Mouse (Mus musculus) neural tube, embryonic 10.5 days (tissue): ENCODE measurements around the gene Mycl.
A peak's percentile ranks its signal among the peaks of the same experiment; 100 is the strongest.

ENCODE experiments used
- DNase-seq: peaks from one replicate; pipeline ENCODE4 v3.0.0-alpha.2; 2017; ENCODE audit warnings: low spot score; ENCODE audit errors: extremely low spot score

Mycl gene

DNA sequence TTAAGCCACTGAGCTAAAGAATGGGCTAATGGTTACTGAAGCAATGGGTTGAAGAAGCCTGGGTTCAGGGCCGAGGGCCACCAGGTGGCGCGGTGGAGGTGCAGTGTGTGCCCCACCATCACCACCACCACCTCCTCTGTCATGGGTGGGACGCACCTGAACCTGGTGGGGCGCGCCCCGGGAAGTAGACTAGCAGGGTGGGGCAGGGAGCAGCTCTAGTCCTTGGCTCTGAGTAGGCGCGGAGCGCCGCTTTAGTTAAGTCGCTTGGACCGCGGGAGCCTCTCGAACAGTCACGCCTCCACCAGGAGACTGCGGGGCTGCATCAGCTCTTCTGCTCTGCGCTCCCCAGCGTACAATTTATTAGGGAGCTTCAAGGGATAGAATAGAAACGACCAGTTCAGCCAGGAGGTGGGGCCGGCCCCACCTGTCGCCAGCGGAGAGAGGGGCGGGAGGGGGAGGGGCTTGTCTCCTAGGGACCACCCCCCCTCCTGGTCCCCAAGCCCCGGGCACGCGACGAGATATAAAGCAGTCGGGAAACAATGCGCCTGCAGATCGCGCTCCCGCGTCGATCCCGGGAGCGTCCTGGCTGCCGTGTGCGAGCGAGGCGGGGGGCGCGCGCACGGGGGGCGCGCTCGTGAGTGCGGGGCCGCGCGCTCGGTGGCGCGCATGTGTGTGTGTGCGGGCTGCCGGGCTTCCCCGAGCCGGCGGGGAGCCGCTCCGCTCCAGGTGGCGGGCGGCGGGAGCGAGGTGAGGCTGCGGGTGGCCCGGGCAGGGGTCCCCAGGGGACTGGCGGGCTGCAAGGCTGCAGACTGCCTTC lies at the start of gene Mycl:
Gene Mycl, plus strand, starts transcription at position 249 of the 817 bp plus-strand sequence.
- DNase-seq, result peak; percentile 90

DNA sequence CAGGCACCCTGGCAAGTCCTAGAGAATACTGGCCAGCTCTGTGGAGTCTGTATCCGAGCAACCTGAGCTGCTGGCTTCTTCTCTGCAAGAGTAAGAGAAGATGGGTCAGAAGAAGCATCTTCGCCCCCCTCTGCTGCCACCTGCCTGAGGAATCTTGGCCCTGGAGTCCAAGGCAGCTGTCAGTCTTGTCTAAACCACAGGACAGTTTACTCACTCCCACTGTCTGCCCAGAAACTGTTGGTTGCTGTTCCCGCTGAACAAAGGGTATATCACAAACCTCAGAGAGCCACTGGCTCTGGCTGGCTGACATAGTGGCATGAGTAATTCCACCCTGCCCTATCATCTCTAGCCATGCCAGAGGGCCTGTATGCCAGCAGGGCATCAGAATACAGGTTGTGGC lies 48.2 kb upstream of the Mycl start:
- DNase-seq, result no peak

DNA sequence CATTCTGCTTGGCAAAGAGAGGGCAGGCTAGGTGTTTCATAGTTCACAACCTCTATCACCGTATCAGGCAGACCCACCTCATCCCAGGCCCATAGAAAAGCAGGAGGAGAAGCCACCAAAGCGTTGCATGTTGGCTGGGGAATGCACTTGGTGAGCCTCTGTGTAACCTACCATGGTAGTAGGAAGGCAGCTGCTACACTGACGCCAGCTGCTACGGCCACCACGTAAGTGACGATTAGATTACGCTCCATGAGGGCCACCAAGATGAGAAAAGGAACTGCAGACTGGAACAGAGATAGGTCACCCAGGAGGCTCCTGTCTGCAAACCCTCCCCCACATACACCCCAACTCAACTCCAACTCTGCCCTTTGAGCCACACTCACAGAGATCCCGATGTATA lies 46.4 kb upstream of the Mycl start:
- no peak for DNase-seq

DNA sequence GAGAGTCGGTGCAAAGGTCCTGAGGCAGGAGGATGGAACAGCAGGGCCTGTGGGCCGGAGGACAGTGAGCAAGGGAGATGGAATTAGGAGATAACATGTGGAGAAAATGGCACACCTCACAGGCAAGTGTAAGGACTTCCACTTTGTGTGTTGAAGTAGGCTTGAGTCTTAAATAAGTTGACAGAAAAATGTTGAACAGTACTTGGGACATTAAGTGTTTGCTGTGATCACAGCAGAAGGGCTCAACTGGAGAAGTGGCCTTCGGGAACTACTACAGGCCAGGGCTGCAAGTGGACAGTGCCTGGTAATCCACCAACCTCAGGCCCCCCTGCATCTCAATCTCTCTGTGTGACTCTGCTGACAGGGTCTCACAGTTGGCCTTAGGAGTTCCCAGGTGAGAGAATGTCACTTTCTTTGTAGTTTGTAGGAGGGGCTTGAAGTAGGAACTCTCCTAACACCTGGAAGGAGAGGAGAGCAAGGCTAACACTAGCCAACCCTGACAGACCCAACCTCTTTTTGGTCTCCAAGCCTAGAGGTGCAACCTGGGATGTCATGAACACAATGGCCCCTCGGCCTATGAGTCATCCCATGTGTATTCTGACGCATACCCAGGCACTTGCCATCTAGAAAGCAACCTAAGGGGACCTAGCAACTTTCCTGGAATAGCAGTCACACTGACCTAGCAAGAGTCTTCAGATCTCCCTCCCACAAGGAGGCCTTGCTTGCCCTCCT lies 40.6 kb upstream of the Mycl start:
- DNase-seq, result no peak

DNA sequence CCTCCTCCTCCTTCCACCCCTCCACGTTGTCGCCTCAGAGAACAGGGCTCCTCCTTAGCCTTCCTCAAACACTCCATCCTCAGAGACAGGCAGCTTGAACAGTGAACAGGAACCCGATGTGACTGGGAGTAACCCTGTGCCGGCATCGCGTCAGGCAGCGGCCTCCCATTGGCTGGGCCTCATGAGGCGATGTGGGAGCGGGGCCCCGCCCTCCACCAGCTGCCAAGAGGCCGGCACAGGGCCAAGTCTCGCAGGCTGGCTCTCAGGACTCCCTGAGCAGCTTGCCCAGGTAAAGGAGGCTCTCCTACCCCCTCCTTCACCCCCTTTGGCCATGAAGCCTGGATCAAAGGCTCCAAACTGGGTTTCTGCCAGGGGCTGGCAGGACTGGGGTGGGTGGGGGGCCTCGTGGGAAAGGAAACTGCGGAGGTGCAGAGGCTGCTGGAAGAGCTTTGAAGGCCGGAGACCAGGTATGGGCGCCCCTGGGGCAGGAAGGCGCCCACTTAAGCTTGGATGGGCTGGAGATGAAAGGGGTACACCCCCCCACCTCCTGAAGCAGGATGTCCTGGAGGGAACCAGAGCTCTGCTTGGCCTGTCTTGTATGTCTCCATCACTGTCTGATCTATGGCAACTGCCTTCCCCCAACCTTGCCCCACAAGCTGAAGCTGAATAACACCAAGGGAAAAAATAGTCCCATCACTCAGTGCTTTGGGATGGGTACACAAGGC lies 39.9 kb upstream of the Mycl start:
- DNase-seq, result peak; percentile 85

DNA sequence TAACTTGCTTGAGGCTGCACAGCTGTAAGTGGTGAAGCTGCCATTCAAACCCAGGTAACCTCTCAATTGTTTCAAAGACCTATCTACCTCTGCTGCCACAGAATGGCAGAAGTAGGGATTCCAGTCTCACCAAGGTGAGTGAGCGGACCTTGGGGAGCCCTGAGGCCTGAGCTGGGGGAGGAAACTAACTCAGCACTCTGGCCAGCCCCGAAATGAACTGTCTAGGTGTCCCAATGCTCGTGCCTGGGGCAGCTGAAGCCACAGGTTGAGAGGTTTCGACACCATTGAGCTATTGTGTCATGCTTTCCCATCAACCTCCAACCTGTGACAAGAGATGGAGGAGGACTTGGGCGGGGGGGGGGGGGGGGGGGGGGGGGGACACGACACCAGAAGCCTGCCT lies 39.2 kb upstream of the Mycl start:
- no peak for DNase-seq

DNA sequence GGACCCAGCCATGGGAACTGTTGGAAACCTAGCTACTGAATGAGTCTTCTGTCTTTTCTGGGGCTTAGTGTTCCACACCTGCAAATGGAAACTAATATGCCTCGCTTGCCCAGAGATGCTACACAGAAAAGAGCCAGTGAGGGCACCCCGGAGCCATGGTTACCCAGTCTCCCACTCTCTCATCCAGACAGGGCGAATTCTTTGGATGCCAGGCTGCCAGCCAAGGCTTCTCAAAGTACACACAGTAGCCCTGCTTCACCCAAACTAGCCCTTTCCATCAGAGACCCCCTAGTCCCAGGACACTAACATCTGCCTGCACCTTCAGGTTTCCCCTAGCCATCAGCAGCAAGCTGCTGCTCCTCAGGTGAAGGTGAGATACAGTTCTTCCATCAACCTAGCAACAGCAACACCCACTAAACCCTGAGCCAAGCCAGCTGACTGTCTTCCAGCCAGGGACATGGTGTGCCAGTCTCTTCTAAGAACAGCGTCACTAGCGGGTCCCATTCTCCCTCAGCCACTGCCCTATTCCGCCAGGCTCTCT lies 36.9 kb upstream of the Mycl start:
- no peak for DNase-seq

DNA sequence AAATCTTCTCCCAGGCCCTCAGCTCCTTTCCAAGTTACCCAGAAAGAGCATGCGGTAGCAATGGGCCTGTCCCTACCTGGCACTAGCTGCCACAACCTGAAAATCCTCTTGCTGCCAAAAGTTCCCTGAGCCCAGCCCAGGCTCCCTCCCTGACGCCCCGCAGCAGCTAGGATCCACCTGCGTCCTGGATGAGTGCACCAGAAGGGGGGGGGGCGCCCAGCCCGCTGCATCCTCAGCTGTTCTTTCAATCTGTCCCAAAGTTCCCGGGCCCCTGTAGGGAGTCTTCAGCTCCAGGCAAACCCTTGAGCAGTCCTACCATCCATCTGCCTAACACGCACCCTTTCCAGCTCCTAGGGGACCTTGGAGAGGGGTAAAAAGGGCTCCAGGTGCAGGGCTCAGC lies 35.6 kb upstream of the Mycl start:
- DNase-seq, result peak; percentile 45

DNA sequence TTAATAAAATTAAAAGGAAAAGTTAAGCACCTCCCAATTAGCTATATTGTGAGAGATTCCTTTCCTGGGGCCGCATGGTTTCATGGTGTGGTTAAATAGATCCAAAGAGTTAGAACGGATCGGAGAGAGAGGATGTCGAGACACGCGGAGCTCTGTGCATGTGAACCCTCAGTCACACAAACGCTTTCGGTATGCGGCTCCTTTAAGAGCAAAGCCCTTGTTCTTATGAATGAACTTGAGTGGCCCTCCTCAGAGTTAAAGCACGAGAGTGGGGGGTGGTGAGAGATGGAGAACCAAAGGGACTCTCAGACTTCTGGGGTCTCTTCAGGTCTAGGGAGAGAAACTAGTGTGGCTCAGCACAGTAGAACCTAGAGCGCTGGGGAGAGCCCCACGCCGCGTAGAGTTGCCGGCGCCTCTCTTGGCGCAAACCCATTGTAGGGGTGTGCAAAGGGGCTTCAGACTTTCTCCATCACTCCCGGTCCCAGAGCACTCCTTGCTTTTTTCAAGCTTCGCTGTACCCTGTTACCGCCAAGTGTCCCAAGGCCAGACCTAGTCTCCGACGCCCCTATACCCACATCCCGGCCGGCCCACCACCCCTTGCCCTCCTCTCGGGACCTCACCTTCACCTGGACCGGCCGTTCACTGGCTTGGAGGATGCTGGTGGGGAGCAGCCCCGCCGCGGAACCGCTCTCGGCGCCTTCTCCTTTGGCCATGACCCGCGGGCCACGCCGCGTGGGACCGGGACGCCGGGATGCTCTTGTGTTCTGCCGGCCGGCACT lies 34.9 kb upstream of the Mycl start:
- DNase-seq, result peak; percentile 82

DNA sequence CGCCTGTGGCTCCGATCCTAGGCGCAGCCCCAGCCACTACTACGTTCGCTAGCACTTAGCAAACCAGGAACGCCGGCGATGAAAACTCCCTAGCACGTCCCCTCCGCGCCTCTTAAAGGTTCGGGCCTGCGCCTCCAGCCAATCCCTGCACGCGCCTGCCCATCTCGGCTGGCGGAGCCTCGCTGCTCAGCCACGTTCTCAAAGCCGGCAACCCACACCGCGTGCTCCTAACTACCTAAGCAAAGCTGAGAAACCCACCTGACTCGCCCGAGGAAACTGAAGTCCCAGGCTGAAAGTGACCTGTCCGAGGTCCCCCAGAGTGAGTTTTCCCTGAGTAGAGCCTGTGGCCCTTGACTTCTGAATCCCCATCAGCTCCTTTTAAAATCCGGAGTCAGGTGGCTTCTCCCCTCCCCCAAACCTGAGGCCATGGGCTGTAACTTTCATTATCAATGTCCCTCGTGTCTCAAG lies 34.3 kb upstream of the Mycl start, which contains the start of gene Mfsd2a:
Gene Mfsd2a, minus strand, starts transcription at position 89 of the 468 bp plus-strand sequence.
- no peak for DNase-seq

DNA sequence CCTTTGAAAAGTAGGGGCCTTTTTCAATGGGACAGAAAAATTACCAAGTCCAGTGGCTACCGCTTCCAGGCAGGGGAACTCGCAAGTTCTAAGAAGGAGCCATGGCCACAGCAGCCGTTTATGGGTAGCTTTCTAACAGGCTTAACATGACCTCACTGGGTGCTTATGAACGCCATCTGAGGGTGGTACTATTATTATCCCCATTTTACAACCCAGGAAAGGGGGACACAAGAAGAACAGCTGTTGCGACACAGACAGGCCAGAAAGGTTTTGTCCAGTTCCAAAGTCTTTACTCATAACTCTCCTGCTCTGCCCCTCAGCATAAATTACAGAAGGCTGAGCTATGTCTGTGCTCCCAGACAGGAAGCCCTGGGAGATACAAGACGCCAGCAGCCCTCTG lies 33.9 kb upstream of the Mycl start:
- DNase-seq, result no peak

DNA sequence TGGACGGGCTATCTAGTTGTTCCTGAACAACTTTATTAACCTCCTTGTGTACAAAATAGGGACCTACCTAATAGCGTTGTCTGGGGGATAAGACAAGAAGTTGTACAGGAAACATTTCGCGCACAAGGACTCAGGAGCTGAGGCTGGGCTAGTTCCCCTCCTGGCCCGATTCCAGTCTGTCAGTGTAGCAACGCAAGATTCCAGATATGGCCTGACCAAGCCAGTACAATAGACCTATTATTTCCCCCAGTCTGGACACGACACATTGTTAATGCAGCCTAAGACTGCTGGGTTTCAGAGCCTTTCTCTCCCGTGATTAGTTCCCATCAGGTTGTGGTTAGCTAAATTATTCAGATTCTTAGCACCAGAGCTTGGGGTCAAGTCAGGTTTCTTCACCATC lies 32.7 kb upstream of the Mycl start:
- peak; percentile 33 for DNase-seq

DNA sequence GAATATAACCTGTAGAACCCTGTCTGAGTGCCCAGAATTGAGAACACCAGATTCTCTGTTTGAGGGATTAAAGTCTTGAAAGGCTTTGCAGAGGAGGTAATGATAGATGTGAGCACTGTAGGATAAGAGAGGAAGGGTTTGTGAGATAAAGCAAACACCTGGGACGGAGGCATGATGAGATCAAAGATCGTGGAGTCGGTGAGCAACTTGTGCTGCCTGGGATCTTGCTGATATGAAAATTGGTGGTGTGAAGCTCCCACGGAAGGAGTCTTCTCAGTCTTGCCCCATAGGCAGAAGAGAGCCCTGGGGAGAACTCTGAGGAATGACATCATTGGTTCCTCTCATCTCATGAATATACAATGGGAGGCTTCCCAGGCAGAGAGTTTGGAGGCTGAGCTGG lies 27.3 kb upstream of the Mycl start:
- no peak for DNase-seq

DNA sequence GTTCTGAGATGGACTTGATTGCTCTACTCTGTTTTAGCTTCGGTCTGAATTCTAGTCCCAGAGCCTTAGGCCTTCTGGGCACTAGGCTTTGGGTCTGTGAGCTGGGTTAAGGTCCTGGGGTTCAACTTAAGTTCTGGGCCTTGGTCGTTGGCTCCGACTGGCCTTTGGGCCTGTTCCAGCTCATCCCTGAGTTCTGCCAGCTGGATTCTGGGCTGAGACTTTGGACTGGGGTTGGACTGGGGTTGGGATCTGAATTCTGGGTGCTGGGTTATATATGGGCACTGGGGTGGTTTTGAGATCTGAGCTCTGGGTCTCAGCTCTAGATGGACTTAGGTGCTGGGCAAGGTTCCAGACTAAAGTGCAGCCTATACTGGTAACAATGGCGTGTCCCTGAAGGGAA lies 24.3 kb upstream of the Mycl start:
- DNase-seq, result no peak

DNA sequence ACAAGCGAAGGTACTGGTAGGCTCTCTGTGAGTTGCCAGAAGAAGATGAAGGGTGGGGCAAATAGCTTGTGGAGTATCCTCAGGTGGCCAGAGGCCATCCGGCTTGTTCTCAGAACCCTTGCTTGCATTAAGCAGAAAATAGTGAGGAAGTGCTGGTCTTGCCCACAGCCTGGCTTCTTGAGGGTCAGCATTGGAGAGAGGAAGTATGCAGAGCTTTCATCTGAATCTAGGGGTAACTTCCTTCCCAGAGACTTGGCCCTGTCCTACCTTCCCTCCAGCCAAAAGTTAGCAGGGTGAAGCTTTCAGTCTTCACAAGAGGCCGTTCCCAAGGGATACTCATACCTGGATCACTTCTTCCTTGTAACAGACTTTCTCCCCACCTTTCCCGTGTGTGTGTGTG lies 23.8 kb upstream of the Mycl start:
- no peak for DNase-seq

DNA sequence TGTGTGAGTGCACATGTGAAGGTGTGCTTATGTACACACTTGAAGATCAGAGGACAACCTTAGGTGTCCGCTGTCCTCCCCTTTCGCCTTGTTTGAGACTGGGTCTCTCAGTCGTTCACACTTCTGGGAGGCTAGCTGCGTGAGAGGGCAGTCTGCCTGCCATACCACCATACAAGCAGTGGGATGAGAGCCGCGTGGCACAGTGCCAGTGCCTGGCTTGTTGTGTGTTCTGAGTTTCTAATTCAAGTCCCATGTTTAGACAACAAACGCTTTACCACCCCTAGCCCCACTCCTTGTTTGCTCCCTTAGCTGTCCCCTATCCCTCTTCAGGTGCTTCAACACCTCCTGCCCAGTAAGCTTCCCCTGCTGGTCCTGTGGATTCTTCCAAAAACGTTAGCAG lies 23.4 kb upstream of the Mycl start:
- no peak for DNase-seq

DNA sequence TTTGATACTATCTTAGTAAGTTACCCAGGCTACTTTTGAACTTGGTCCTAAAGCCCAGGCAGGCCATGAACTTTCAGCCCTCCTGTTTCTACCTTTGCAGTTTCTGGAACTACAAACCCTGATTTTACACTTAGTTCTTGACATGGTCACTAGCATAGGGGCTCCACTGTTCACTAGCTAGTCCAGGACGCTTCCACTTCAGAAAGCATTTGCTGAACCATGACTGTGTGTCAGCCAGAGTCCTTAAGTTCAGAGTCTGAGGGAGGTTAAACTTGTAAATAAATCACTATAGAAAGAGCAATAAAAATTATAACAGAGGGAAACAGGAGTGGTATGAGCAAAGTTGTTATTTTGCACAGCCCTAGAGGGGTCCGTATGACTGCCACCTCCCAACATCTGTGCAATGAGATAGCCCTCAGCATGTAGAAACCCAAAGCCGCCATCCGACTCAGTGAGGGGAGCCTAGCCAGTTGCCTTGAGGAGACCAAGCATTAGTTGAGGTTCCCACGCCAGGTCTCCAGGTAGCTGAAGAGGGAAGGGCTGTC lies 20.4 kb upstream of the Mycl start:
- DNase-seq, result no peak

DNA sequence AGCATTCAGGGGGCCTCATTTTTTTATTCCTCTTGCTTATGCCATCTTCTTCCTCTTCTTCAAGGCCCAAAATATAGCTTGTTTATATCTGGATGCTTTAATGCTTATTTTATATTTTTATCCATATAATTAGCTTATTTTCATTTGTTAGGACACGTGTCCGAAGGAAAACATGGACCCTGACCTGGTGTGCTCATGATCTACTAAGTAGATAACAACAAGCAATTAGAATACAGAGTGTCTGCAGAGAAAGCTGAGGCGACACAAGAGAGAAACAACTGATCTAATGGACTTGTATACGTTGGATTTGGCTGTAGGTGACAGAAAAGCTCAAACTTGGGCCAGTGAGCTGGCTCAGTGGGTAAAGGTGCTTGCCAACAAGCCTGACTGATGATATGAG lies 18.6 kb upstream of the Mycl start:
- DNase-seq, result no peak

DNA sequence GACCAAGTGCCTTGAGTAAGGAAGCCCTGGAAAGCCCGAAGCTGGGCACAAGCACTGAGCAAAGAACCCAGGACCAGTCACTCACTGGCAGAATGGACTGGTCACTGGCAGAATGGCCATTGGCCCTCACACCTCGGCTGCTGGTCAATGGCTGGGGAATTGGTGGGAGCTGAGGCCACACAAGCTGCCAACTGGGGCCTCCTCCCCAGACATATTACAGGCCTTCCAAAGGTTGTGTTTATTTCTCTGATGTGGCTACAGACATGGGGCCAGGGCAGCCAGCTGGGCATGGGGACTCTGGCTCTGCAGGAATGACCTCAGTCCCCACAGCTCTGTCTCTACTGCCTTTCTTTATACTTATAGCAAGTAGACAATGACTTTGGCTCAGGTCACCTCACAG lies 16.6 kb upstream of the Mycl start:
- no peak for DNase-seq

DNA sequence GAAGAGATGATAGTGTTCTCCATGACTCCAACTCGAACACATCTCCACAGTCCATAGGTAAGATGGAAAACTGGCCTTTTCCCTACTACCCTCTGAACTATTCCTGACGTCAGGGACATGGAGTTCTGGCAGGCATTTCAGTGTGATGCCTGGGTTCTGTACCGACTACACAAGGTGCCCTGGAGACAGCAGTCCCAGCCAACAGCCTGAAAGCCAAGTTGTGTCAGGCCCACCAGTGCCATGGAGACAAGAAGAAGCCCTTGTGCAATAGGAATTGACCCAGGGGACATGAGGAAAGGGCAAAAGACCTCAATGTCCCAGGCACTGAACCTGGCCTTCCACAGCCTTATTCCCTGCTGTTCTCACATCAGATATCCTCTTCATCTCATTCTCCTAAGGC lies 15.6 kb upstream of the Mycl start:
- DNase-seq, result no peak

DNA sequence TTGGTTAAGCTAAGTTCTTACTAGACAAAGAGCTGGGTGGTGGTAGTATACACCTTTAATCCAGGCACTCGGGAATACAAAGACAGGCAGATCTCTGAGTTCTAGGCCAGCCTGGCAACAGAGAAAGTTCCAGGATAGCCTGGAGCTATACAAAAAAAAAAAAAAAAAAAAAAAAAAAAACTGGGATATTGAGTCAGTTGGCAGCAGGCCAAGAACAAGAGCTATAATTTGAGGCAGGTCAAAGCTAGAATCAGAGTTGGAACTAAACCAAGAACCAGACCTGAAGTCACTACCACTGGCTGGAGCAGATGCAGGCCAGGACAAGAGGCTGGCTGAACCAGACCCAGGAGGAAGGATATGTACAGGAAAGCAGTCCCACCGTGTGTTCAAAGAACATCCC lies 14.8 kb upstream of the Mycl start:
- DNase-seq, result no peak
